Mouse (Mus musculus): Measurements from ENCODE around the gene Spo11. TPM values are rescaled to one million over a fixed set of nuclear protein-coding genes. Genes with fewer than 3 reads are reported as not detected.

Gene Spo11
- polyA plus RNA-seq, 1 experiment from 2014 or later: 0.09 TPM

DNA sequence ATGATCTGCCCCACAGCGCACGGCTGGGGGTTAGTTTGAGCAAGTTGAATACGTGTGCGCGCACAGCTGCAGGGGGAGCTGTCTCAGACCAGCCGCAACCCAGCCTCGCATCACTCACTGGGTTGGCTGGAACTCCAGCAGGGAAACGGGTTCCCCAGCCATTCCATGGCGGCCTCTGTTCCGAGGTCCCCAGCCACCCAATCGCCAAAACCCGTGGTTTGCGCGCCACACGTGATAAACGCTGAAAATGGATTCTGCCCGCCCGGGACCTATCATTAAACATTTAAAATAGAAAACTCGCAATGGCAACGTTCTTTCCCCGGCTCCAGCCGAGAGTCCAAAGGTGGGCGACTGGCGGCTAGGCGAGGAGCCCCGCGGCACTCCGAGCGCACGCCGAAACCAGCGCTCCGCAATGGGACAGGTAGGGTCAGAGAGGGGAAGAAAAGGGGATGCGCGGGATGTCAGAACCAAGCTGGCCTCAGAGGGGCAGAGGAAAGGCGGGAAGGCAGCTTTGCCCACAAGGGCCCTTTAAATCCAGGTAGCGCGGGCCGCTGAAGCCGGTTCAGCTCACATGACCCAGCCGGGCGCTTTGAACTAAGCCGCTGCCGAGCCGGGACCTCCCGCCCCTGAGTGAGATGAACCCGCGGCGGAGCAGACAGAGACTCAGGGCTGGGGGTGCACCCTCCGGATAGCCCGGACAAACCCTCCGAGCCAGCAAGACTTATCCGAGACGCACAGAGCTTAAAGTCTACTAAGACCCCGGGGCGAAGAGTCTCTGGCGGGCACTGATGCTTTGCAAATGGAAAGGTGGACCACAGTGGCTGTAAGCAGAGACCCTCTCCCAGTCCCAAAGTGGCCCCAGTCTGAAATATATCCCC, 38.5 kb upstream of the Spo11 start:
- peak overlapping the region; percentile 97 for H3K27ac ChIP-seq
- no peaks in the 10 kb centered on the region for H3K36me3 ChIP-seq
- H3K4me1 ChIP-seq: peaks cover 86% of the 10 kb centered on the region
- H3K4me2 ChIP-seq: peak overlapping the region; percentile 94
- WGBS: under 1% methylated on average over 57 of the region's 57 CpGs
- ATAC-seq (replicated peaks; ENCODE audit: low FRiP score): no peak
- H3K4me3 ChIP-seq (replicated peaks): peak overlapping the region; percentile 64
- H3K27me3 ChIP-seq: peaks cover 52% of the 10 kb centered on the region
- peak overlapping the region; percentile 68 for H3K9ac ChIP-seq
- H3K9me3 ChIP-seq (replicated peaks): no peaks in the 10 kb centered on the region

DNA sequence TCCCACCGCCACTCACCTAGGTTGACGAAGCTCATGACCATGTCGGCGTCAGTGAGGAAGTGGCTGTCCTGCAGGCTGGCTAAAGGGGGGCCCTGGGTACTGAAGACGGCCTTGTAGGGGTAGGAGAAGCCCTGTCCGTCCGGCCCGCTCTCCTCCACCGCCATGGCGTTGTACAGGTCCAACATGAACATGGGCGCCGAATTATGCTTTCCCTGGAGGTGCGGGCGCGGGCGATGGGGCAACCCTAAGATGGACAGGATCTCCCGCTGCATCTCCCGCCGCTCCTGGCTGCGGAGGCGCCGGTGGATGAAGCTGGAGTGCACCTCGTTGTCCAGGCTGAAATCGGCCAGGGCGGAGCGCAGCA, 37.9 kb upstream of the Spo11 start:
- ATAC-seq (replicated peaks; ENCODE audit: low FRiP score): no peak
- Histone ChIP-seq H3K9ac (peak overlapping the region; percentile 68), H3K4me2 (peak overlapping the region; percentile 94), H3K36me3 (no peaks in the 10 kb centered on the region), H3K27me3 (peaks cover 52% of the 10 kb centered on the region), H3K9me3 (replicated peaks) (no peaks in the 10 kb centered on the region), H3K27ac (peak overlapping the region; percentile 97), H3K4me3 (replicated peaks) (peak overlapping the region; percentile 64), H3K4me1 (peaks cover 80% of the 10 kb centered on the region)
- under 1% methylated on average over 26 of the region's 26 CpGs for WGBS

DNA sequence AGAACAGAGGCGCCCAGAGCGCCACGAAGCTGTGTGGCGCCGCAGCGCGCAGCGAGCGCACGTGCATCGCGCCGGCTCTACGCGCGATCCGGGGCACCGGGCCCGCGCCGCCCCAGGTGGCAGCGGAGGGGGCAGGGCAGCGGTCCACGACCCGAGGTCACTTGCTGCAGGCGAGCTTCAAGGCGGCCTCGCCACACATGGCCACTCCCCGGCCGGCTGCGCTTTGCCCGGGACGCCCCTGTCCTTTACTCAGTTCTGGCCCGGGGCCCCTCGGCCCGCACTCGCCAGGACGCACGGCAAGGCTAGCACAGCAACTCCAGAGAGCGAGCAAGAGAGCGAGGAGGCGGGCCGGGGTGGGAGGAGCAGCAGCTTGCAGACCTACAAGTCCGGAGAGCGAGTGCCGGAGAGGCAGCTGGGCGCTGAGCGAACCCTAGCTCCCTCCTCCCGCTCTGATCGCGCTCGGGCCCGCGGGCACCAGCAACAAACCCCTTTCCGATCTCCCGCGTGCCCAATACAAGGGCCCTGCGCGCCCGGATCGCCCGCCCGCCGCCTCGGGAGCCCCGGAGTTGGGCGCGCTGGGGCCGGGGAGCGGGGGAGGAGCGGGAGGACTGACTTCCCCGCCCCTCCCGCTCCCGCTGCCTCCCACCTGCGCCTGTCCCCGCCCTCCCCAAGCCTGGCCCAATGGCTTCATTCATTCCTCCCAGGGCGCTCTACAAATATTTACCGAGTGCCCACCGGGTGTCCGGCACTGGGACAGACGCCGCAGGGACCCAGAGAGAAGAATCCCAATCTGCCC, 37.3 kb upstream of the Spo11 start, which contains the start of gene Bmp7:
Gene Bmp7, minus strand, starts transcription at position 319 of the 796 bp plus-strand sequence.
- H3K9me3 ChIP-seq (replicated peaks): no peaks in the 10 kb centered on the region
- WGBS: 0% methylated on average over 72 of the region's 82 CpGs

DNA sequence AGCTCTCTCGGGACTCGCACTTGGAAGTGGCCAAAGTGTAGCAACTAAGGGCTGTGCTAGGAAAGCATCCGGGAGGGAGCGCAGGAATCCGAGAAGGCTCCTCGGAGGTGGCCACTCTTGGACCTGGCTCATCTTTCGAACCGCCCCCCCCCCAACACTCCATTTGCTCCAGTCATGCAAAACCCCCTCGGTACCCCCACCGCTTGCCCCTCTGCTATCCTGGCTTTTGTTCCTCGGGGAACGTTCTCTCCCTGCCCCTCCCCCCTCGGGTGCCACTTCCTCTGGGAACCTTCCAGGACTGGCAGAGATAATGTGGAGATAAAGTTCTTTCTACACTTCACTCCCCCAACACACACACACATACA, 36.7 kb upstream of the Spo11 start:
- Histone ChIP-seq H3K27ac (peak overlapping the region; percentile 97), H3K4me1 (peaks cover 69% of the 10 kb centered on the region), H3K4me3 (replicated peaks) (peak overlapping the region; percentile 64), H3K9me3 (replicated peaks) (no peaks in the 10 kb centered on the region), H3K36me3 (no peaks in the 10 kb centered on the region), H3K4me2 (peak overlapping the region; percentile 94), H3K27me3 (peaks cover 52% of the 10 kb centered on the region), H3K9ac (peak overlapping the region; percentile 68)
- ATAC-seq (replicated peaks; ENCODE audit: low FRiP score): no peak; the same call in 1 of the 2 replicates
- 0% methylated on average over 12 of the region's 13 CpGs for WGBS

More for the DNA sequence above, 37.3 kb upstream of the Spo11 start, which contains the start of gene Bmp7:
- Histone ChIP-seq H3K4me2 (peak within 1 kb of the TSS; percentile 94), H3K36me3 (no peaks in the 10 kb centered on the region), H3K27ac (peak within 1 kb of the TSS; percentile 97), H3K4me3 (replicated peaks) (peak within 1 kb of the TSS; percentile 64), H3K4me1 (peaks cover 74% of the 10 kb centered on the region), H3K9ac (peak within 1 kb of the TSS; percentile 68), H3K27me3 (peaks cover 52% of the 10 kb centered on the region)
- peak; percentile 78 for ATAC-seq (replicated peaks; ENCODE audit: low FRiP score)

DNA sequence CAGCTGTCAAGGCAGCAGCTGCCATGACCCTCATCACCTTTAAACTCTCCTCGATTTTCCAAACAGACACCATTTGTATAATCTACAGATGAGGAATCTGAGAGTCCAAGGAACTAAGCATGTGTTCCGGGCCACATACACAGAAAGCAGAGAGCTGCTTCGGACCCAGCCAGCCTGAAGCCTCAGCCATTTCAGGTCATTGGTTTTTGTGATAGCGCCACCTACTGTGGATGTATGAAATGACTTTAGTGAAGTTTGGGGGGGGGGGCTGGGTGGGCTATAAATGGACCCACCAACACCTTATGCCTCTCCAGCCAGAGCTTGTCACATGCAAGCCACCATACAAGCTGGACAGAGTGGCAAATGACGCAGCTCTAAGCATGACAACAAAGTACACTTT, 28.4 kb upstream of the Spo11 start:
- no peak overlapping the region for H3K27ac ChIP-seq
- H3K9me3 ChIP-seq (replicated peaks): no peaks in the 10 kb centered on the region
- no peak overlapping the region for H3K4me2 ChIP-seq
- no peaks in the 10 kb centered on the region for H3K36me3 ChIP-seq
- no peak overlapping the region for H3K4me3 ChIP-seq (replicated peaks)
- peaks cover 9% of the 10 kb centered on the region for H3K4me1 ChIP-seq
- H3K27me3 ChIP-seq: peaks cover 6% of the 10 kb centered on the region; the same call in 1 of the 2 replicates
- no peak for ATAC-seq (replicated peaks; ENCODE audit: low FRiP score)
- 36% methylated on average over 5 of the region's 5 CpGs for WGBS
- no peak overlapping the region for H3K9ac ChIP-seq

DNA sequence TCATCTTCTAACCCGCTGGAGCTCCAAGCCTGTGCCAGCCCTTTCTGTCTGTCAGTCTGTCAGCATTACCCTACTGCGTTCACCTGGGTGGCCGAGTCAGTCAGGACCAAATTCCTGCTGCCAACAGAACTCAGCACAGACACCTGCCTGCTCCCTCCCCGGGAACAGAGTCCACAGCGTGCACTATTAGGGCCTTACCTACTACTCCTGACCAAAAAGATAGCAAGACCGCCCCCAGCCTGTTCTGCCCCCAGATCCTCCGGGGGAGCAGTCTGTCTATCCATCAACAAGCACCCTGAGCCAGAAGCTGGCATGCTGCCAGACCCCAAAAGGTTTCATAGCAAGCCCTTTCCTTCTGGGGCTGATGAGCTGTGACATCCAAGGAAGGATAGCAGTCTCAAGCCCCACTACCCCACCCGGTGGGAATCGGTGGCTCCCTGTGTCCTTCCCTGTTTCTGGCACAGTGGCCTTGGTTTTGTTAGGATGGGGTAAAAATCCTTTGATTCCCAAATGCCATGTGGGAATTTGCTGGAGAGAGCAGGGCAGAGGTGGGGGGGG, 27.3 kb upstream of the Spo11 start:
- H3K4me1 ChIP-seq: peaks cover 11% of the 10 kb centered on the region
- H3K9ac ChIP-seq: no peak overlapping the region
- no peak overlapping the region for H3K4me3 ChIP-seq (replicated peaks)
- no peak for ATAC-seq (replicated peaks; ENCODE audit: low FRiP score)
- no peaks in the 10 kb centered on the region for H3K36me3 ChIP-seq
- H3K27me3 ChIP-seq: peaks cover 6% of the 10 kb centered on the region; the same call in 1 of the 2 replicates
- H3K27ac ChIP-seq: no peak overlapping the region
- H3K4me2 ChIP-seq: no peak overlapping the region
- WGBS: 64% methylated on average over 9 of the region's 9 CpGs
- H3K9me3 ChIP-seq (replicated peaks): no peaks in the 10 kb centered on the region

DNA sequence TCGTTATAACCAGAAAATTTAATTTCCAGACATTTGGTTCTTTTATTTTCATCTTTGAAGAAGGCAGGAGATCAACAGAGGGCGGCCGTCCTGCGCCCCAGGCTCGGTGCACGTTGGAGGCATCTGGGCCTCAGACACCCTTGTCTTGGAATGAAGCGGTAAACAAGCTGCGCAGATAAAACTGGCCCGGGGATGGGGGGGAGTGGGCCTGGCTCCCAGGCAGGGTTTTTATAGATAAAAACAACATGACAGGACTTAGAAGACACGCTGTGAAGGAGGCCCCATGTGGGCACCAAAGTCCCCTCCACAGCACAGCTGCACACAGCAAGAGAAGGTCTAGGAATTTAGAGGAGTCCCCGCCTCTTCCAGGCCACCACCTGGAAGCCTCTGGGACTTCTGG, 26.8 kb upstream of the Spo11 start:
- H3K27me3 ChIP-seq: peaks cover 6% of the 10 kb centered on the region; the same call in 1 of the 2 replicates
- H3K9ac ChIP-seq: no peak overlapping the region
- no peak for ATAC-seq (replicated peaks; ENCODE audit: low FRiP score)
- no peak overlapping the region for H3K4me3 ChIP-seq (replicated peaks)
- 56% methylated on average over 11 of the region's 11 CpGs for WGBS
- peaks cover 11% of the 10 kb centered on the region for H3K4me1 ChIP-seq
- no peak overlapping the region for H3K27ac ChIP-seq
- no peak overlapping the region for H3K4me2 ChIP-seq
- no peaks in the 10 kb centered on the region for H3K9me3 ChIP-seq (replicated peaks)
- no peaks in the 10 kb centered on the region for H3K36me3 ChIP-seq

DNA sequence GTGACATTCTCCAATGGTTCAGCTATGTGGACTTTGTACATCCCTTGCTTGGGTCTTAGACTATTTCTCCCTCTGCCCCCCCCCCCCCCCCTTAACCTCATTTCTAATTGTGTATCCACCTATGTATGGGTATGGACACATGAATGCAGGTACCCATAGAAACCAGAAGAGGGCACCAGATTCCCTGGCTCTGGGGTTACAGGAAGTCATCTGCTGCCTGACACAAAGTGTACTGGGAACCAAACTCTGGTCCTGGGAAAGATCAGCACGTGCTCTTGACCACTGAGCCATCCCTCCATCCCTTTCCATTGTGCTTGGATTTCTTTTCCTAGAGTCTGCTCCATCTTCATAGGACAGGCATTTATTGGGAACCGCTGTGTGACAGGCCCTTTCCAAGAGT, 25.5 kb upstream of the Spo11 start:
- Histone ChIP-seq H3K36me3 (no peaks in the 10 kb centered on the region), H3K9ac (no peak overlapping the region), H3K4me2 (no peak overlapping the region), H3K27me3 (peaks cover 4% of the 10 kb centered on the region; the same call in 1 of the 2 replicates), H3K27ac (no peak overlapping the region), H3K4me3 (replicated peaks) (no peak overlapping the region), H3K9me3 (replicated peaks) (0 out of 2 replicates have a peak, but pooled peaks cover 6% of the 10 kb centered on the region), H3K4me1 (peaks cover 11% of the 10 kb centered on the region)
- no peak for ATAC-seq (replicated peaks; ENCODE audit: low FRiP score)
- WGBS: 74% methylated on average over 2 of the region's 2 CpGs

DNA sequence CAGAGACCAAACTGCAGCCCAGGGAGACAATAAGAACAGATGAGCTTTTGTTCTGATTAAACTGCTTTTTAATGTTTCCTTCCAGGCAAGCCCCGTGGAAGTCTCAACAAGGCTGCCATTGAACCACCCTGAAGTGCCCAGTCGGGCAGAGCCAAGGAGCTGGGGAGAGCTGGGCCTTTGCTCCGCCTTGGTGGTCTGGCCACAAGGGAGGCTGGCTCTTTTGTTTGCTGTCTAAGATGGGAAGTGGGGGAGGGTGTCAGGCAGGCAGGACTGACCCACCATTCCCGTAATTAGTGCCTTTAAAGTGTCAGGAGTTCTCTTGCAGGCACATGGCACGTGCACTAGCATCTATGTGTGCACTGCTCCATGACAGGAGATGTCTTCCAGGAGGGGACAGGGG, 18.9 kb upstream of the Spo11 start:
- peak overlapping the region; percentile 73 for H3K27ac ChIP-seq
- H3K4me3 ChIP-seq (replicated peaks): no peak overlapping the region
- WGBS: 4% methylated on average over 5 of the region's 5 CpGs
- no peak overlapping the region for H3K4me2 ChIP-seq
- no peaks in the 10 kb centered on the region for H3K27me3 ChIP-seq
- peak; percentile 82 for ATAC-seq (replicated peaks; ENCODE audit: low FRiP score)
- no peaks in the 10 kb centered on the region for H3K36me3 ChIP-seq
- H3K9me3 ChIP-seq (replicated peaks): peaks cover 10% of the 10 kb centered on the region; the same call in 1 of the 2 replicates
- H3K4me1 ChIP-seq: peaks cover 29% of the 10 kb centered on the region
- no peak overlapping the region for H3K9ac ChIP-seq

DNA sequence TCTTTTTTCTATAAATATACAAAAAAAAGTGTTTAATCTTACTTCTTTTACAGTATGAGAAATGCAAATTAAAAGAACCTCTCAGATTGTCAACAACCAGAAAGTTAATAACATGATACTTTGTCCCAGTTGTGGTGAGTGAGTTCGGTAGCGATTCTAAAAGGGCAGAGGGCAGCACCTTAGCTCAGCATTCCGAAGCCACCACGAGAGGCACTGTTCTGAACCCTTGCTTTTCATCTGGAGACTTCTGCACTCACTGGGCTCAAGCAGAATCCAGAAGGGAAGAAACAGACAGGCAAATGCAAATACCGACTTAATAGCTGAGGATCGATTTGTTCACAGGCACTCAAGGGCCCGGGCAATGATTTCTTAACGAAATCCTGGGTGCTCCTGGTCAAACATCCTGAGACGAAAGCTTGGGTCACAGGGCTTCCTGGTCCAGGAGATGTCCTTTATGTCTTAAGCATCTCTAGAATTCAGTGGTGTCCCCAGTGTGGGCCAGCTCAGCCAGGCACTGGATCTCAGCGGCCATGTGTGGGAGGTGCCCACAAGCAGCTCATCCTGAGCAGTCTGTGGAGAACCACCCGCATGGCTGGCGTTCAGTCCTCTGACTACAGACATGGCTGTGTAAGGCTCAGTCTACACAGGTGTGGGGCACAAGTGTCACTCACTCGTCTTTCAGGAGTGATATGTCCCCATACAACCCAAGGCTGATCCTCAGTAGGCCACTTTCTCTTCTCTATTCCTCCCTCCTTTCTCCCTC, 18.3 kb upstream of the Spo11 start:
- Histone ChIP-seq H3K9ac (no peak overlapping the region), H3K4me1 (peaks cover 30% of the 10 kb centered on the region), H3K36me3 (no peaks in the 10 kb centered on the region), H3K4me3 (replicated peaks) (no peak overlapping the region), H3K27me3 (no peaks in the 10 kb centered on the region), H3K27ac (peak overlapping the region; percentile 73), H3K9me3 (replicated peaks) (peaks cover 10% of the 10 kb centered on the region; the same call in 1 of the 2 replicates), H3K4me2 (no peak overlapping the region)
- peak; percentile 60; the same call in 1 of the 2 replicates for ATAC-seq (replicated peaks; ENCODE audit: low FRiP score)
- WGBS: 31% methylated on average over 13 of the region's 13 CpGs

DNA sequence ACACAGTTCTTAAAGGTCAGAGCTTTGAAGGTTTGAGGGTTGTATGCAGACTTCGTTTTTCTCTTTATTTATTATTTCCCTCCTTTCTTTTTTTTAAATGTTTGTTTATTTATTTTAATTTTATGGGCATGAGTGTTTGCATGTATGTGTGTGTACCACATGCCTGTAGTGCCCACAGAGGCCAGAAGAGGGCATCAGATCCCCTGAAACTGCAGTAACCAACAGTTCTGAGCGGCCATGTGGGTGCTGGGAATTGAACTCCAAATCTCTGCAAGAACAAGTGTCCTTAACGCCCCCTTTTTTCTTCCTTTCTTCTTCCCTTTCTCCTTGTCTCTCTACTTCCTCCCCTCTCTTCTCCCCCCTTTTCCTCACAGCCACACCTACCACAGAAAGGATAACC, 17.1 kb upstream of the Spo11 start:
- no peak for ATAC-seq (replicated peaks; ENCODE audit: low FRiP score)
- no peak overlapping the region for H3K9ac ChIP-seq

More for the DNA sequence above, 17.1 kb upstream of the Spo11 start:
- peak overlapping the region; percentile 52; the same call in 1 of the 2 replicates for H3K27ac ChIP-seq
- H3K36me3 ChIP-seq: no peaks in the 10 kb centered on the region
- no peak overlapping the region for H3K4me2 ChIP-seq
- H3K4me1 ChIP-seq: peaks cover 37% of the 10 kb centered on the region
- H3K27me3 ChIP-seq: no peaks in the 10 kb centered on the region
- H3K4me3 ChIP-seq (replicated peaks): no peak overlapping the region
- peaks cover 10% of the 10 kb centered on the region; the same call in 1 of the 2 replicates for H3K9me3 ChIP-seq (replicated peaks)
- WGBS: 88% methylated on average over 3 of the region's 3 CpGs
